Mouse (Mus musculus): Measurements from ENCODE around the gene Slc5a2. TPM values are rescaled to one million over a fixed set of nuclear protein-coding genes. Genes with fewer than 3 reads are reported as not detected.

The Slc5a2 gene
- total and polyA plus RNA-seq, 3 experiments: 0.21 TPM; not detected in 2

- Histone ChIP-seq H3K4me3 (replicated peaks in 1 of 3; ENCODE audit: low read depth in 2 of 3, low read length in 2 of 3, poor library complexity in 1 of 3) (no peak overlapping the region), H3K9me3 (replicated peaks; ENCODE audit: low read length) (no peaks in the 10 kb centered on the region), H3K4me2 (ENCODE audit: insufficient read depth, low read depth, poor library complexity, severe bottlenecking) (no peak overlapping the region), H3K79me2 (replicated peaks; ENCODE audit: control insufficient read depth, extremely low read depth, insufficient read depth, poor library complexity, severe bottlenecking) (no peaks in the 10 kb centered on the region), H3K27me3 (replicated peaks) (peaks cover 6% of the 10 kb centered on the region), H3K36me3 (replicated peaks in 1 of 2; ENCODE audit: control insufficient read depth in 1 of 2, insufficient read depth in 1 of 2, low read length in 1 of 2) (peaks cover 0 to 16% of the 10 kb centered on the region in 2 experiments), H3K9ac (ENCODE audit: insufficient read depth, low read depth) (no peak overlapping the region), H3K4me1 (ENCODE audit: control insufficient read depth in 1 of 2, insufficient read depth in 2 of 2) (no peaks in the 10 kb centered on the region), H3K27ac (ENCODE audit: insufficient read depth, low read depth) (no peak overlapping the region)
- TF ChIP-seq POLR2A (IDR thresholded peaks at IDR 0.05; ENCODE audit: low read depth, low read length) (no peak), USF2 (conservative IDR thresholded peaks at IDR 0.05; ENCODE audit: low read depth, low read length) (no peak), ETS1 (conservative IDR thresholded peaks at IDR 0.05; ENCODE audit: low read depth, low read length) (no peak), GABPA (IDR thresholded peaks at IDR 0.05; ENCODE audit: insufficient replicate concordance, low read depth, low read length) (no peak), E2F4 (IDR thresholded peaks at IDR 0.05; ENCODE audit: insufficient replicate concordance, low read depth, low read length) (no peak), NRF1 (IDR thresholded peaks at IDR 0.05; ENCODE audit: low read depth, low read length) (no peak), MEF2A (IDR thresholded peaks at IDR 0.05; ENCODE audit: borderline replicate concordance, low read depth, low read length) (no peak), EP300 (IDR thresholded peaks at IDR 0.05; ENCODE audit: low read length) (no peak), UBTF (IDR thresholded peaks at IDR 0.05; ENCODE audit: low read depth, low read length) (no peak), ZMIZ1 (IDR thresholded peaks at IDR 0.05; ENCODE audit: low read depth, low read length) (no peak), MXI1 (IDR thresholded peaks at IDR 0.05; ENCODE audit: low read depth, low read length) (no peak), USF1 (IDR thresholded peaks at IDR 0.05; ENCODE audit: low read depth, low read length) (no peak), NELFE (IDR thresholded peaks at IDR 0.05; ENCODE audit: low read depth, low read length) (no peak)
- no peak for DNase-seq (ENCODE audit: extremely low read depth)
- dilution Hi-C loops (cut with MboI; ENCODE audit: extremely low pct_ligation_motif_present, extremely low pct_unique_long_range_greater_than_20kb, low sequenced_read_pairs): no loop called here
- in situ Hi-C loops (cut with MboI; ENCODE audit: low pct_ligation_motif_present, low pct_unique_long_range_greater_than_20kb, low sequenced_read_pairs): no loop called here
These were observed 10.5 kb upstream of the Slc5a2 start for GRCm38 (mm10) chr7:128254978-128255377.

GRCm38 (mm10) chr7:128255757-128256156, 9.7 kb upstream of the Slc5a2 start:
- Histone ChIP-seq H3K36me3 (replicated peaks in 1 of 2; ENCODE audit: control insufficient read depth in 1 of 2, insufficient read depth in 1 of 2, low read length in 1 of 2) (peaks cover 0 to 15% of the 10 kb centered on the region in 2 experiments), H3K27ac (ENCODE audit: insufficient read depth, low read depth) (no peak overlapping the region), H3K9me3 (replicated peaks; ENCODE audit: low read length) (no peaks in the 10 kb centered on the region), H3K79me2 (replicated peaks; ENCODE audit: control insufficient read depth, extremely low read depth, insufficient read depth, poor library complexity, severe bottlenecking) (no peaks in the 10 kb centered on the region), H3K4me3 (replicated peaks in 1 of 3; ENCODE audit: low read depth in 2 of 3, low read length in 2 of 3, poor library complexity in 1 of 3) (no peak overlapping the region), H3K4me2 (ENCODE audit: insufficient read depth, low read depth, poor library complexity, severe bottlenecking) (no peak overlapping the region), H3K4me1 (ENCODE audit: control insufficient read depth in 1 of 2, insufficient read depth in 2 of 2) (no peaks in the 10 kb centered on the region), H3K27me3 (replicated peaks) (peaks cover 12% of the 10 kb centered on the region), H3K9ac (ENCODE audit: insufficient read depth, low read depth) (no peak overlapping the region)
- dilution Hi-C loops (cut with MboI; ENCODE audit: extremely low pct_ligation_motif_present, extremely low pct_unique_long_range_greater_than_20kb, low sequenced_read_pairs) (no loop called here), in situ Hi-C loops (cut with MboI; ENCODE audit: low pct_ligation_motif_present, low pct_unique_long_range_greater_than_20kb, low sequenced_read_pairs) (no loop called here)
- TF ChIP-seq CHD2 (IDR thresholded peaks at IDR 0.05; ENCODE audit: low read length) (no peak), TCF12 (IDR thresholded peaks at IDR 0.05; ENCODE audit: low read depth, low read length) (no peak), USF2 (conservative IDR thresholded peaks at IDR 0.05; ENCODE audit: low read depth, low read length) (no peak), TBP (conservative IDR thresholded peaks at IDR 0.05; ENCODE audit: low read depth, low read length) (no peak), ZMIZ1 (IDR thresholded peaks at IDR 0.05; ENCODE audit: low read depth, low read length) (no peak), ZC3H11A (IDR thresholded peaks at IDR 0.05; ENCODE audit: low read depth, low read length) (no peak), ZNF384 (IDR thresholded peaks at IDR 0.05; ENCODE audit: low read depth, low read length) (no peak), IRF4 (IDR thresholded peaks at IDR 0.05; ENCODE audit: low read depth, low read length) (no peak), JUN (IDR thresholded peaks at IDR 0.05; ENCODE audit: insufficient read depth, low read depth, low read length) (no peak), NELFE (IDR thresholded peaks at IDR 0.05; ENCODE audit: low read depth, low read length) (no peak), USF1 (IDR thresholded peaks at IDR 0.05; ENCODE audit: low read depth, low read length) (no peak), ZKSCAN1 (IDR thresholded peaks at IDR 0.05; ENCODE audit: borderline replicate concordance, low read depth, low read length) (no peak), RCOR1 (conservative IDR thresholded peaks at IDR 0.05; ENCODE audit: low read depth, low read length) (no peak), MYC (IDR thresholded peaks at IDR 0.05; ENCODE audit: low read depth, low read length) (no peak), NRF1 (IDR thresholded peaks at IDR 0.05; ENCODE audit: low read depth, low read length) (no peak), PAX5 (IDR thresholded peaks at IDR 0.05; ENCODE audit: low read length) (no peak), HCFC1 (IDR thresholded peaks at IDR 0.05; ENCODE audit: low read depth, low read length) (no peak)
- DNase-seq (ENCODE audit: extremely low read depth): no peak
